Mouse (Mus musculus) megakaryocyte, embryonic 14.5 days (primary cell): ENCODE data around the gene Gca. TPM values are rescaled to one million over a fixed set of nuclear protein-coding genes. Genes with fewer than 3 reads are reported as not detected.

Source experiments
- H3K27me3 ChIP-seq: replicated peaks from 2 replicates; pipeline ENCODE3; 2012; ENCODE audit warnings: inconsistent platforms
- H3K36me3 ChIP-seq: replicated peaks from 2 replicates; pipeline ENCODE3; 2012; ENCODE audit warnings: low read length, inconsistent platforms, mixed read lengths
- H3K4me1 ChIP-seq: 2 replicates; pipeline ENCODE4 v1.6.1; 2012; ENCODE audit warnings: inconsistent platforms
- H3K4me3 ChIP-seq: replicated peaks from 2 replicates; pipeline ENCODE3; 2012; ENCODE audit warnings: moderate library complexity, mild to moderate bottlenecking, inconsistent platforms
- H3K9me3 ChIP-seq: 2 replicates; pipeline ENCODE4 v1.6.1; 2012; ENCODE audit warnings: inconsistent platforms
- FLI1 ChIP-seq: IDR thresholded peaks from 2 replicates; pipeline ENCODE4 v1.6.1; 2012; ENCODE audit warnings: low read length, inconsistent platforms, mixed read lengths
- GATA1 ChIP-seq: IDR thresholded peaks from 3 replicates; pipeline ENCODE4 v1.6.1; 2012; ENCODE audit warnings: mixed read lengths, low read length, inconsistent platforms, borderline replicate concordance
- polyA plus RNA-seq: library from polyadenylated mRNA; stranded (reverse); fragments of >175 nt; gene quantifications from 2 replicates; pipeline ENCODE4 v1.2.3, GENCODE M21; 2012; ENCODE audit warnings: low replicate concordance; ENCODE audit not compliant: insufficient read depth

Gene Gca
- polyA plus RNA-seq, 1 experiment, result 0.04 TPM

DNA sequence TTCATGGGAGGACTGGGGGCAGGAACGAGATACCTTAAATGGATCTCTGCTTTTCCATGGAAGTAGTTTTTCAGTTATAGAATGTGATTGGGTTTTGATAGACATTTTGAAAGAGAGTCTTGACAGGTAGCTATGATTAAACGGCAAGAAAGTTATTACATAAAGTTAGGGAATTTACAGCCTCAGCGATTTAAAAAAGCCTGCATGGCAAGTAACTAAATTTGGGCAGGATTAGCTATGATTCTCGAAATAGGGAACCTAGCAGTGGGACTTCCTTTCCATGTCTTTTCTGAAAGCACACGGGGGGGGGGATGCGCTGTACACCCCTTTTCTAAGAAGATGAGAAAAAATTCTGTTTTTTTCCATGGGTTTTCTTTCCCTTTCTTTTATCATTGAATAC is 53.2 kb downstream of the Gca start:
- Histone ChIP-seq H3K9me3 (no peaks in the 10 kb centered on the region), H3K36me3 (no peaks in the 10 kb centered on the region), H3K27me3 (no peaks in the 10 kb centered on the region), H3K4me1 (no peaks in the 10 kb centered on the region), H3K4me3 (no peak overlapping the region)
- TF ChIP-seq GATA1 (no peak), FLI1 (no peak)

DNA sequence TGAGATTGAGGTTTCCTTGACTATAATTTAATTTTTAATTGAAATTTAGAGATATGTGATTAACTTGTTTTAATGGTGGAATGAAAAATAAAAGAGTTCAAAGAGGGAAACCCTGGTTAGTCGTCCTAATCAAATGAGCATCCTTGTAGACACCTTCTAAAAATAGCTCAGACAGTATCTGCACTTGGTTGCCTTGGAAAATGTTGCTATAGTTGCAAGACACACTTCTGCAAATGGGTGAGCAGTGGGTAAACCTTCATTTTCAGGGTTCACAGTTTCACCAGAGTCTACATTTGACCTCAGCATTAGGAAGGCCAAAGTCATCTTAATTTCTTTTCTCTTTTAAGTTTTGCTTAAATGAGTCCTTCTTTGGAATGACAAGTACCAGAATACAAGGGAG is 54.3 kb downstream of the Gca start:
- no peak overlapping the region for H3K4me3 ChIP-seq
- H3K27me3 ChIP-seq, result no peaks in the 10 kb centered on the region
- H3K36me3 ChIP-seq, result no peaks in the 10 kb centered on the region
- H3K4me1 ChIP-seq, result no peaks in the 10 kb centered on the region
- H3K9me3 ChIP-seq, result no peaks in the 10 kb centered on the region
- no peak for TF ChIP-seq GATA1
- TF ChIP-seq FLI1, result no peak

DNA sequence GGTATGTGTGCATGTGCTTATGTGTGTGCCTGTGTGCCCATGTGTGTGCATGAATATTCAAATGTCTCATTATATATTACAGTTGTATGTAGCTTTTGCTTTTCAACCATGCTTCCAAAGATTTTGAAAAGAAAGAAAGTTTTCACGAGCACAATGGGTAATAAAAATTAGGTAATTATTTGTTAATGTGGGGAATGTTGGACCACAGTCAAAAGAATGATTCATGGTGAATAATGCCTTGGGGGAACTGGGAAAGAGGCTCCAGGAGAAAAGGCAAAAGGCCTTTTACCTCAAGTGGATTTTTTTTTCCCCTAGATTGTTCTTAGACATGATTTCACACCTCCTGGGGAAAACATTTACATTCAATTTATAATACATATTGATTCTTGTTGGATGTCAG is 61.9 kb downstream of the Gca start:
- Histone ChIP-seq H3K27me3 (no peaks in the 10 kb centered on the region), H3K4me1 (no peaks in the 10 kb centered on the region), H3K4me3 (no peak overlapping the region), H3K36me3 (no peaks in the 10 kb centered on the region), H3K9me3 (no peaks in the 10 kb centered on the region)
- TF ChIP-seq GATA1 (no peak), FLI1 (no peak)

DNA sequence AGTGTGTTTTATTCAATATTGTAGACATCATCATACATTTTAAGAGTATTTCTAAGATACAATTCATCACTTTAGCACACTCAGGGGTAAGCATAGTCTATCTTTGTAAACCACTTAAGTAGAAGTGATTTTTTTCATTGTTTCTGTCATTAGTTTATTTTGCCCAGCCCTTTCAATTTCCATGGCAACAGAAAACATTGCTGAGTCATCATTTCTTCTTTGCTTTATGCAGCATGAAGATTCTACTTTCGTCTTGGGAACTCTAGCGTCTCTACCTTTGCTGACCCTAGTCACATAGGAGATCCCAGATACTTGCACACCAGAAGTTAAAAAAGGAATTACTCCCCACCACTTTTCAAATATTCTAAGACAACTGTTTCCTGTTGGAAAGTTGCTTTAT is 63.6 kb downstream of the Gca start:
- TF ChIP-seq GATA1, result no peak
- TF ChIP-seq FLI1, result no peak
- Histone ChIP-seq H3K36me3 (no peaks in the 10 kb centered on the region), H3K4me1 (no peaks in the 10 kb centered on the region), H3K27me3 (no peaks in the 10 kb centered on the region), H3K4me3 (no peak overlapping the region), H3K9me3 (no peaks in the 10 kb centered on the region)

DNA sequence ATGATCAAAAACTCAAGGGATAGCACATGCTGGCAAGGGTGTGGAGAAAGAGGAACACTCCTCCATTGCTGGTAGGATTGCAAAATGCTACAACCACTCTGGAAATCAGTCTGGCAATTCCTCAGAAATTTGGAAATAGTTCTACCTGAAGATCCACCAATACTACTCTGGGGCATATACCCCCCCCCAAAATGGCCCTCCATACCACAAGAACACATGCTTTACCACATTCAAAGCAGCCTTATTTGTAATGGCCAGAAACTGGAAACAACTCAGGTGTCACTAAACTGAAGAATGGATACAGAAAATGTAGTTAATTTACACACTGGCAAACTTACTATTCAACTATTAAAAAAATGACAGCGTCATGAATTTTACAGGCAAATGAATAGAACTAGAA is 66.6 kb downstream of the Gca start:
- no peak overlapping the region for H3K4me3 ChIP-seq
- no peaks in the 10 kb centered on the region for H3K4me1 ChIP-seq
- no peaks in the 10 kb centered on the region for H3K27me3 ChIP-seq
- H3K36me3 ChIP-seq, result no peaks in the 10 kb centered on the region
- no peaks in the 10 kb centered on the region for H3K9me3 ChIP-seq
- no peak for TF ChIP-seq FLI1
- no peak for TF ChIP-seq GATA1

DNA sequence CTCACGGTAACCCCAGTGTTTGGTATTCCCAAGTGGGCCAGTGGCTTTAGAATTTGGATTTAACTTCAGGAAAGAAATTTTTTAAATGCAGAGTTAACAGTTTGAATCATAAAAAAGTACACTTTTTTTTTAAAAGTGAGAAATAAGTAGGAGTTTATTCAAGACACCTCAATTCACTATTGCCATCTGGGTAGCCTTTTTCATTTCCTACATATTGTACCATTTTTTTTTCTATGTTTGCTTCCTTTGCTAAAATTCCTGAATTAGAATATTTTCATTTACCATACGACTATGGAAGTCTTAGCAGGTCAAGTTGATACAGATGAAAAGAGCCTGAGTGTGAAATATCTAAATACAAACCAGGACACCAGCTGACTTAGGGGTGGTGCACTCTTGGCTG is 79.0 kb downstream of the Gca start:
- TF ChIP-seq FLI1 (no peak), GATA1 (no peak)
- Histone ChIP-seq H3K36me3 (no peaks in the 10 kb centered on the region), H3K4me1 (no peaks in the 10 kb centered on the region)

More for the DNA sequence above, 79.0 kb downstream of the Gca start:
- Histone ChIP-seq H3K27me3 (no peaks in the 10 kb centered on the region), H3K9me3 (no peaks in the 10 kb centered on the region), H3K4me3 (no peak overlapping the region)

Other genes starting within 250 kb of the Gca start
- not detected in 2 replicates for gene Gcg, start 180.6 kb upstream of the Gca start, polyA plus RNA-seq
- gene Fap, start 90.2 kb upstream of the Gca start, polyA plus RNA-seq, result not detected in 2 replicates
- 1.7 and 2.1 TPM in 2 replicates for gene Ifih1, start 18.0 kb upstream of the Gca start, polyA plus RNA-seq